Mouse (Mus musculus): Measurements from ENCODE around the gene Ldhc. TPM values are rescaled to one million over a fixed set of nuclear protein-coding genes. Genes with fewer than 3 reads are reported as not detected.
A peak's percentile ranks its signal among the peaks of the same experiment; 100 is the strongest.
"Not testable (repeated sequence)": the region's sequence is repeated elsewhere in the genome, so short reads cannot be mapped to it uniquely, and the experiment has no call there.

The Ldhc gene
- polyA plus RNA-seq, 1 experiment from 2014 or later: 0.13 TPM

DNA sequence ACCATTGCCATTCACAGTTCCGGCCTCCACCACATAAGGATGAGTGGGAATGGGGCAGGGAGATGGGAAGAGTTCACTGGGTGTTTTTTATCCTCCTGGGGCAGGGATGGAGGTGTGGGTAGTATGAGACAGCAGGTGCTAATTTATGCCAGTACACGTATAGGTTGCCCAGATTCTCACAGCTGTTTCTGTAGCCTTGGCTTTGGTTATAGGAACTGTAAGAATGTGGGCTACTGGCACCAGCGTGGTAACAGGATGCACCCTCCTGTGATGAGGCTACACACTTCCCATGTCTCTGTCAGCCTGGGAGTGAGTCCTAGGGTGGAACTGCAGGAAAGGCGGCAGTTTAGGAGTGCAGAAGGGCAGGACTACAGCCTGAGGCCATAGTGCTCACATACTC is 15.8 kb downstream of the Ldhc start:
- no peak overlapping the region for H3K4me2 ChIP-seq
- H3K9ac ChIP-seq (replicated peaks): no peak overlapping the region
- WGBS: 71% methylated on average over 4 of the region's 4 CpGs
- no peak overlapping the region for H3K4me3 ChIP-seq (replicated peaks)
- H3K27ac ChIP-seq (replicated peaks): no peak overlapping the region
- no peaks in the 10 kb centered on the region for H3K27me3 ChIP-seq (replicated peaks)
- no peaks in the 10 kb centered on the region for H3K36me3 ChIP-seq
- no peak for ATAC-seq (ENCODE audit: low FRiP score)
- no peaks in the 10 kb centered on the region for H3K4me1 ChIP-seq
- H3K9me3 ChIP-seq (replicated peaks): no peaks in the 10 kb centered on the region

DNA sequence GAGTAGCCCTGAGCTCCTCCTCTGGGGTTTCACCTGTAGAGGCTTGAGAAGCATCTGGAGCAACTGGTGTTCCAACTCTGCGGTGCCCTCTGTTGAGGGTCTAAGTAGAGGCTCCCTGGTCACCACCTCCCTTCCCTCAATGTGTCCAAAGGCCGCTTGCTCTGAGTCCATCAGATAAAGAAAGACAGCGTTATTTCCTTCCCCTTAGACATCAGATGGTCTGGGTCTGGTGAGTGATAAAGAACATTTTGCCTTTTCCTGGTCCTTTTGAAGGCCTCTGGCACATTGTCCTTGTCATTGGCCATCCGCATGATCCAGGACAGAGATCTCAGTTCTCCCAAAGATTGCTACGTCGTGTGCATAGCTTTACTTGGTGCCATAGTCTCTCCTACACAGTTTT is 16.3 kb downstream of the Ldhc start:
- H3K4me1 ChIP-seq: no peaks in the 10 kb centered on the region
- H3K27ac ChIP-seq (replicated peaks): no peak overlapping the region
- 88% methylated on average over 6 of the region's 6 CpGs for WGBS
- no peak overlapping the region for H3K9ac ChIP-seq (replicated peaks)
- no peaks in the 10 kb centered on the region for H3K36me3 ChIP-seq
- H3K27me3 ChIP-seq (replicated peaks): no peaks in the 10 kb centered on the region
- no peak overlapping the region for H3K4me2 ChIP-seq
- H3K9me3 ChIP-seq (replicated peaks): no peaks in the 10 kb centered on the region
- ATAC-seq (ENCODE audit: low FRiP score): no peak
- H3K4me3 ChIP-seq (replicated peaks): no peak overlapping the region

DNA sequence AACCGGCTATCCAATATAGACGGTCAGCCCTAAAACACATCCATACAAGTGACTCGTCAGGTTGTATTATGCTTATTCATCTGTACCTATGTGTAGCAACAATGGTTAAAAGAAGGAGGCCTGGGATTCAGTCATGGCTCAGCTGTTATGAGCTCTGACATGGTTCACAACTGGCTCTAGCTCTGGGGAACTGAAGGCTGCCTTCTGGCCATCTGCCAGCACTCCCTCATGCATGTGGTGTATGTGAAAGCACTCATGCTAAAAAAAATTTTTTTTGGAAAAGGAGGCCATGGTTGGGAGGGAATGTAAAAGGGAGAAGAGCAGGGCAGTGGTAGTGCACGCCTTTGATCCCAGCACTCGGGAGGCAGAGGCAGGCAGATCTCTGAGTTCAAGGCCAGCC is 18.8 kb downstream of the Ldhc start:
- Histone ChIP-seq H3K9ac (replicated peaks) (no peak overlapping the region), H3K4me1 (no peaks in the 10 kb centered on the region), H3K27ac (replicated peaks) (no peak overlapping the region), H3K4me3 (replicated peaks) (no peak overlapping the region), H3K27me3 (replicated peaks) (no peaks in the 10 kb centered on the region), H3K9me3 (replicated peaks) (no peaks in the 10 kb centered on the region), H3K4me2 (no peak overlapping the region), H3K36me3 (peaks cover 6% of the 10 kb centered on the region)
- ATAC-seq (ENCODE audit: low FRiP score): no peak
- 97% methylated on average over 5 of the region's 5 CpGs for WGBS

DNA sequence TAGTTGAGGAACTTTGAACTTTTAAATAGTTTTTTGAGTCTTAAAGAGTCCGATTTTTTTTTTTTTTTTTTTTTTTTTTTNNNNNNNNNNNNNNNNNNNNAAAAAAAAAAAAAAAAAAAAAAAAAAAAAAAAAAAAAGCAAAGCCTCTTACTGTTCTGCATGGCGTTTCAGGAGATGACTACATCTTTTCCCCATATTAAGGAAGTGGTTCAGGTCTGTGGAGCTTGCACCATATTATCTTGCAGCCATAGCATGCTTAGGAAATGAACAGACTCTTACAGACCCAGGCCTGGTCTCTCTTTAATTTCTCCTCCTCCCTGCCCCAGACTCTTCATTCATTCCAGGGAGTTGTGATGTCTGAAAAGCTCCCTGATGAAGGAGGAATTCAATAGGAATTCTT is 20.0 kb downstream of the Ldhc start:
- H3K9me3 ChIP-seq (replicated peaks): no peaks in the 10 kb centered on the region
- H3K27me3 ChIP-seq (replicated peaks): no peaks in the 10 kb centered on the region
- H3K27ac ChIP-seq (replicated peaks): no peak overlapping the region
- peaks cover 9% of the 10 kb centered on the region for H3K36me3 ChIP-seq
- H3K4me1 ChIP-seq: no peaks in the 10 kb centered on the region
- H3K4me2 ChIP-seq: no peak overlapping the region
- 96% methylated on average over 2 of the region's 2 CpGs for WGBS
- no peak overlapping the region for H3K4me3 ChIP-seq (replicated peaks)
- no peak overlapping the region for H3K9ac ChIP-seq (replicated peaks)
- no peak for ATAC-seq (ENCODE audit: low FRiP score)

DNA sequence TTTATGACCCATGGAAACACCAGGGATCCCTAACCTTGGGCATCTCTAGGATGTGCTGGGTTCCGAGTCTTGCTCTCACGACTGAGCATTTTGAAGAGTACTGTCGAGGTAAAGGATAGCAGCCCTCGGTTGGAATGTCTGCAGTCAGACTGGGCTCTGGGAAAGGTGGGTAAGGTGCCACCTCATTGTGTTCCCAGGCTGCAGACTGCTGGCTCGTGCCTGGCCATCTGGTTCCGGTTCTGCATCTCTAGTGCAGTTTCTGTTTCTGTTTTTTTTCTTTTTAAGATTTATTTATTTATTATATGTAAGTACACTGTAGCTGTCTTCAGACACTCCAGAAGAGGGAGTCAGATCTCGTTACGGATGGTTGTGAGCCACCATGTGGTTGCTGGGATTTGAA is 20.9 kb downstream of the Ldhc start:
- not testable (repeated sequence) for H3K4me1 ChIP-seq; H3K4me3 ChIP-seq (replicated peaks); H3K27me3 ChIP-seq (replicated peaks); H3K4me2 ChIP-seq; H3K27ac ChIP-seq (replicated peaks); H3K9ac ChIP-seq (replicated peaks); ATAC-seq (ENCODE audit: low FRiP score); H3K9me3 ChIP-seq (replicated peaks)
- WGBS: 84% methylated on average over 8 of the region's 8 CpGs
- peaks cover 17% of the 10 kb centered on the region for H3K36me3 ChIP-seq

DNA sequence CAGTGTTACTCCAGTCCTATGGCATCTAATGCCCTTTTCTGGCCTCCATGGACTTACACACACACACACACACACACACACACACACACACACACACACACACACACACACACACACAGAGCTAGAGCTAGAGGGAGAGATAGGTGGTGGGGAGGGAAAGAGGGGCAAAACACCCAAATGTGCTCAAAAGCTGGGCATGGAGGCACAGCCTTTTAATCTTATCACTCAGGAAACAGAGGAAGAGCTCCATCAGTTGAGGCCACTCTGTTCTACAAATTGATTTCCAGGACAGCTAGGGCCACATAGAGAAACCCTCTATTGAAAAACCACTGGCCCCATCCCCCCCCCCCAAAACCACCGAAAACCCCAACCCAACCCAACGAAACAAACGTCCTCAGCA is 22.3 kb downstream of the Ldhc start:
- no peak overlapping the region for H3K27ac ChIP-seq (replicated peaks)
- 93% methylated on average over 3 of the region's 3 CpGs for WGBS
- no peaks in the 10 kb centered on the region for H3K9me3 ChIP-seq (replicated peaks)
- no peak overlapping the region for H3K4me2 ChIP-seq
- H3K4me3 ChIP-seq (replicated peaks): no peak overlapping the region
- H3K36me3 ChIP-seq: peaks cover 31% of the 10 kb centered on the region
- no peak for ATAC-seq (ENCODE audit: low FRiP score)
- no peaks in the 10 kb centered on the region for H3K4me1 ChIP-seq
- H3K27me3 ChIP-seq (replicated peaks): no peaks in the 10 kb centered on the region
- H3K9ac ChIP-seq (replicated peaks): no peak overlapping the region

DNA sequence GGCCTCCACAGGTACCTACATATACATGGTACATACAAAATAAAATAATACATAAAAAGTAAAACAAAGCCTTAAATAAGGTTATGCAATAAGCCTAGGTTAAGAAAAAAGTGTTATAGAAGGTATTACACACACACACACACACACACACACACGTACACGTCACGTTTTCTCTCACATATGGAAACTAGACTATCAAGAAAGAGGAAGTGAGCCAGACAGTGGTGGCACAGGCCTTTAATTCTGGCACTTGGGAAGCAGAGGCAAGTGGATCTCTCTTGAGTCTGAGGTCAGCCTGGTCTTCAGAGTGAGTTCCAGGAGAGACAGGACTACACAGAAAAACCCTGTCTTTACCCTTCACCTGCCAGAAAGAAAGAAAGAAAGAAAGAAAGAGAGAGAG is 34.5 kb downstream of the Ldhc start:
- no peaks in the 10 kb centered on the region for H3K9me3 ChIP-seq (replicated peaks)
- ATAC-seq (ENCODE audit: low FRiP score): no peak
- H3K36me3 ChIP-seq: peaks cover 64% of the 10 kb centered on the region
- 98% methylated on average over 3 of the region's 3 CpGs for WGBS
- H3K27me3 ChIP-seq (replicated peaks): no peaks in the 10 kb centered on the region
- no peak overlapping the region for H3K27ac ChIP-seq (replicated peaks)
- H3K4me1 ChIP-seq: no peaks in the 10 kb centered on the region
- no peak overlapping the region for H3K9ac ChIP-seq (replicated peaks)
- no peak overlapping the region for H3K4me2 ChIP-seq
- no peak overlapping the region for H3K4me3 ChIP-seq (replicated peaks)

DNA sequence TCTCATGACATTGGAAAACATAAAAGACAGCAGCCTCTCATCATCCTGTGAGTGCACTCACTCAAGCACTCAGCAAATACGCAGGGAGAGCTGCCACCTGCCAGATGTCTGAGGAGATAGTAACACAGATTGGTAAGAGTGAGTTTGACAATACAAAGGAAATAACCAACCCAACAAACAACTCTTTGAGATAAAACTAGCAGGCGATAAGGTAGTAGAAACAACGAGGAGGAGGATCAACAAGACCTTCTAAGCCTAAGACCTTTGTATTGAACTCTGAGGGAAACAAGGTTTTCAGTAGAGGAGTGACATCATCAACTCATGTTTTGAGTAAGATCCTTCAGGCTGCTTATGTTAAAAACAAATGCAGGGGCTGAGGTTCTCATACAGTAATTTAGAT is 38.3 kb downstream of the Ldhc start:
- H3K36me3 ChIP-seq: peaks cover 64% of the 10 kb centered on the region
- H3K4me2 ChIP-seq: no peak overlapping the region
- H3K4me1 ChIP-seq: no peaks in the 10 kb centered on the region
- H3K9ac ChIP-seq (replicated peaks): no peak overlapping the region
- WGBS: 92% methylated on average over 3 of the region's 3 CpGs
- H3K9me3 ChIP-seq (replicated peaks): no peaks in the 10 kb centered on the region
- H3K27me3 ChIP-seq (replicated peaks): no peaks in the 10 kb centered on the region
- no peak overlapping the region for H3K4me3 ChIP-seq (replicated peaks)
- no peak for ATAC-seq (ENCODE audit: low FRiP score)
- no peak overlapping the region for H3K27ac ChIP-seq (replicated peaks)

DNA sequence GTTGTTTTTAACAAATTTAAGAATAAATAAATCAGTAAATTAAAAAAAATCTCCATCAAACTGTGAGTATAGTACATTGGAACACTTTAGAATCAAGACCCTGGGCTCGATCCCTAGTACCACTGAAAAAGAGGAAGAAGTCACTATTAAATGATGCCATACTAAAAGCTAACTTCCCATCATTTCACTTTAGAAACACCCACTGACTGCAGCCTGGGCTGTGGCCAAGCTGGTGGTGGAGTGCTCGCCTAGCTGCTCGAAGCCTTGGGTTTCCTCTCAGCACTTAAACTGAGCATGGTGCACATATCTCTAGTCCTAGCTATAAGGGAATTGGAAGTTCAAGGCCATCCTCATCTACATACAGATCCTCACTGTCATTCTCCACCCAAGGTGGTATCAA is 50.2 kb downstream of the Ldhc start:
- WGBS: 94% methylated on average over 3 of the region's 3 CpGs
- ATAC-seq (ENCODE audit: low FRiP score): no peak
- H3K9me3 ChIP-seq (replicated peaks): no peaks in the 10 kb centered on the region

DNA sequence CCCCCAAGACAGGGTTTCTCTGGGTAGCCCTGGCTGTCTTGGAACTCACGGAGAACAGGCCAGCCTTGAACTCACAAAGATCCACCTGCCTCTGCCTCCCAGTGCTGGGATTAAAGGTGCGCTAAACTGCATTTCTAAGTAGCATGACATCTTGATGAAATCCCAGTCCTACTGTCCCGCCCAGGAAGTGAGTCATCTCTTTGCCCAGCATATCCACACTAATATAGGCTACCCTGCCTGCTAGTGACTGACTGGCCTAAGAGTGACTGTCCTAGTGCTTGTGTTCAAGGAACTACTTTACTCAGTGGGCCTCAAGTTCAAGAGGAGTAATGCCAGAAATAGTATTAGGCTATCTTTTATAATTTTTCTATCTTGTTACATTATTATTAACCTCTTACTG is 55.4 kb downstream of the Ldhc start:
- no peak overlapping the region for H3K9ac ChIP-seq (replicated peaks)
- 94% methylated on average over 3 of the region's 3 CpGs for WGBS
- peaks cover 38% of the 10 kb centered on the region for H3K4me1 ChIP-seq
- H3K4me3 ChIP-seq (replicated peaks): no peak overlapping the region
- no peak overlapping the region for H3K27ac ChIP-seq (replicated peaks)
- ATAC-seq (ENCODE audit: low FRiP score): no peak
- no peaks in the 10 kb centered on the region for H3K27me3 ChIP-seq (replicated peaks)
- H3K9me3 ChIP-seq (replicated peaks): no peaks in the 10 kb centered on the region
- no peak overlapping the region for H3K4me2 ChIP-seq
- peaks cover 12% of the 10 kb centered on the region for H3K36me3 ChIP-seq

More for the DNA sequence above, 50.2 kb downstream of the Ldhc start:
- Histone ChIP-seq H3K4me2 (no peak overlapping the region), H3K27ac (replicated peaks) (no peak overlapping the region), H3K36me3 (peaks cover 60% of the 10 kb centered on the region), H3K9ac (replicated peaks) (no peak overlapping the region), H3K4me1 (peaks cover 5% of the 10 kb centered on the region), H3K27me3 (replicated peaks) (no peaks in the 10 kb centered on the region), H3K4me3 (replicated peaks) (no peak overlapping the region)

DNA sequence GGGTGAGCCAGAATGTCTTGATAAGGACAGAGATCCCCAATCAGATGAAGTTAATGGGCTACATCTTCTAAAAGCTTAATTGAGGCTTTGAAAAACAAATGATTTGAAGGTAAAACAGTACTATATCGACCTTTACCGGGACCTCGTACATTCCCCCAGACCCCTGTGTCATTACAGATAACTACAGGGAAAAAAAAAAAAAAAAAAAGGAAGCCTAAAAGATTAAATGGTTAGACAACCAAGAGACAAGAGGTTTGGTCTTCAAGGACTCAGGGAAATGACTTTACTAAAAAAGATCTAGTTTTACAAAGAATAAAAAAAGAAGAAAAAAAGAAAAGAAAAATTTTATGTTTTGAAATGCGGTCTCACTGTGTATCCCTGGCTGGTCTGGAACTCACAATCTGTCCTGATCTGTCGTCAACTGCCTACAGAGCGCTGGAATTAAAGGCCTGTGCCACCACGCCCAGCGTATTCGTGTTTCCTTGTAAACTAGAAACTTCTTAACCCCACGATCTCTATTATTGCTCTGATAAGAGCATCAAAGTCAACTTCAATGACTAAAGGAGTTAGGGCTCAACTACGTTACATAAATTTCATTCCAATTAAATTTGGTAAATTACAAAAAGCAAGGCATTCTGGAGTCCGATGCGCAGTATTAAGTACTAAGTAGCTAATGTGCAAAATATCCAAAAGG is 57.8 kb downstream of the Ldhc start:
- WGBS: 19% methylated on average over 13 of the region's 13 CpGs
- no peak for ATAC-seq (ENCODE audit: low FRiP score)
- Histone ChIP-seq H3K9me3 (replicated peaks) (no peaks in the 10 kb centered on the region), H3K4me2 (peak overlapping the region; percentile 75), H3K36me3 (no peaks in the 10 kb centered on the region; the same call in 1 of the 2 replicates), H3K4me3 (replicated peaks) (peak overlapping the region; percentile 96), H3K27ac (replicated peaks) (peak overlapping the region; percentile 96; the same call in 1 of the 2 replicates), H3K9ac (replicated peaks) (peak overlapping the region; percentile 96), H3K27me3 (replicated peaks) (no peaks in the 10 kb centered on the region), H3K4me1 (peaks cover 38% of the 10 kb centered on the region)

DNA sequence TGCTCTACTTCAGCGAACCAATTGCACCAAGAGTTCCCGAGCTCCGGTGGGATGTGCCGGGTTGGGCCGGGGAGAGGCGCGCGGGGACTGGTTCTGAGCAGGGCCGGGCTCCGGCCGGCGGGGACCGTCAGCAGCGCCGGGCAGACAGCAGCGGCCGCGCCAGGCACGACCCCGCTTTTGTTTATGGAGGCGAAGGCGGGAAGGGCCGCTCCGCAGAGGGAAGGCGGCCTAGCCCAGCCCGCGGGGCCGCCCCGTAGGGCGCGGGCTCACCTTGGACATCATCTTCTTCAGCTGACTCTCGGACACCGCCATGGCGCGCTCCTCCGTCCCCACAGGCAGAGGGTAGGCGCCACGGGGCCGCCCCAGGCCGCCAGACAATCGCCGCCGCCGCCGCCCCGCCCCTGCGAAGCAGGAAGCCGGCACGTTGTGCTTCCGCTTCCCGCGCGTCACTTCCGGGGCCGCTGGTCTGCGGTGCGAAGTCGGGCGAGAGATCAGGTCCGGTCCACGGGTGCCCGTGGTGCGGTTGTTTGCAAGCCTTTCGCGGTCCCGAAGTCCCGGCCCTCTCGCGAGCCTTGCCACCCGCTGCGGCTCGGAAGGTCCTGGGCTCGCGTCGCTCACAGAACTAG is 58.7 kb downstream of the Ldhc start, which contains the start of gene Tsg101:
Gene Tsg101 (minus strand): TSS at position 419 of the 626 bp plus-strand sequence.
- no peaks in the 10 kb centered on the region for H3K9me3 ChIP-seq (replicated peaks)
- H3K4me2 ChIP-seq: peak within 1 kb of the TSS; percentile 75
- H3K27me3 ChIP-seq (replicated peaks): no peaks in the 10 kb centered on the region
- ATAC-seq (ENCODE audit: low FRiP score): peak; percentile 95
- H3K4me3 ChIP-seq (replicated peaks): peak within 1 kb of the TSS; percentile 96
- no peaks in the 10 kb centered on the region for H3K36me3 ChIP-seq
- WGBS: under 1% methylated on average over 69 of the region's 75 CpGs
- H3K27ac ChIP-seq (replicated peaks): peak within 1 kb of the TSS; percentile 96
- peaks cover 38% of the 10 kb centered on the region for H3K4me1 ChIP-seq
- peak within 1 kb of the TSS; percentile 96 for H3K9ac ChIP-seq (replicated peaks)
